Comparison of ENCODE assay signal across 8 mouse cellular contexts in the genomic region with DNA sequence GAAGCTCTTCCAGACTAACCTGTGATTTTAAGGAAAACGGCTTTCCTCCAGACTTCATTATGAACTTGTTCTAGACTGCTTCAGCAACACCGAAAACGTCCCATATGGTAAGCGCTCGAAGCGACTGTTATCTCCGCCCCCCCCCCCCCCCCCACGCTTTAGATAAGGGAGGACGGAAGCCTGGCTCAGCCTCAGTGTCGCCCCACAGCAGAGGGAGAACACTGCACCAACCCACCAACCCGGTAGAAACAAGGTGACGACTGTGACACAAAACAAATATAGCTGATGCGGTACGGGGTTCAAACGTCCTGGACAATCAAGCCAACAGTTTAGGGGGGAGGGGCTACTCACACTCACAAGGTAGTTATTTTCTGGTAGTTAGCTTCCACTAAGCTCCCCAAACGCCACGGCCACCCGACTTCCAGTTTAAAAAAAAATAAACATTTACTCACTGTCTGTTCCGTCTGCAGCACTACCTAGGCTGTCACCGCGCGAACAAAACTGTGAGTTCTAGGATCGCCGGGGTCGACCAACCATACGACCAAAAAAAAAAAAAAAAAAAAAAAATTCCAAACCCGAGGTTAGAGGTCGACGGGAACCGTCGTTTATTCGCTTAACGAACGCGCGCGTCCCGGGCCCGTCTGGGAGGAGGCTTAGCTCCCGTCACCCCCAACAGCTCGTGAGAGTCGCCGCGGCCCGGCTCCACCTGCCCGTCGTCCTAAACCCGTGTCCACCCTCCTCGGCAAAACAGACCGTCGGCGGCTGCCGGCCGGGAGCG. TPM values are rescaled to one million over a fixed set of nuclear protein-coding genes. Genes with fewer than 3 reads are reported as not detected.
DNase-seq lines count a peak whose midpoint lies in the region; ATAC-seq lines count a peak whose summit lies in the region.

No protein-coding gene starts in this region.

- H3K36me3 ChIP-seq in hindbrain, embryonic 11.5 days (ENCODE audit: control insufficient read depth, insufficient read depth, low read length): no peaks in the 10 kb centered on the region

- peak; percentile 9 for DNase-seq in gastrocnemius, adult 18-20 months (ENCODE audit: low spot score)
- no peak for DNase-seq in gastrocnemius, adult 8-10 months (ENCODE audit: low spot score in 2 of 2)
- DNase-seq in brain, adult 2 months (ENCODE audit: low read depth, low spot score): peak; percentile 20
- peak; percentile 64 for DNase-seq in hindbrain, embryonic 11.5 days (ENCODE audit: low spot score)
- peak; percentile 26 for DNase-seq in left cerebral cortex, postnatal 4 days
- peak; percentile 44 for DNase-seq in mesoderm, embryonic 11.5 days (ENCODE audit: low read depth, low spot score)
- DNase-seq in spleen, postnatal 10 days (ENCODE audit: low spot score in 2 of 2): peak; percentile 53 to 61

- H3K4me2 ChIP-seq in hindbrain, embryonic 11.5 days (replicated peaks; ENCODE audit: low read depth, low read length): peak overlapping the region; percentile 56

- peak overlapping the region; percentile 83 for H3K9ac ChIP-seq in hindbrain, embryonic 11.5 days (ENCODE audit: low read depth, low read length)

- WGBS in hindbrain, embryonic 11.5 days: under 1% methylated on average over 55 of the region's 55 CpGs

- H3K4me1 ChIP-seq in hindbrain, embryonic 11.5 days (replicated peaks; ENCODE audit: control insufficient read depth, insufficient read depth, low read length): no peaks in the 10 kb centered on the region

- peak overlapping the region; percentile 87 for H3K27ac ChIP-seq in hindbrain, embryonic 11.5 days (ENCODE audit: low read depth, low read length)

- no peaks in the 10 kb centered on the region for H3K27me3 ChIP-seq in hindbrain, embryonic 11.5 days (ENCODE audit: control insufficient read depth, insufficient read depth, low read length)

- ATAC-seq in erythroblast, adult 5-6 weeks (replicated peaks; ENCODE audit: low FRiP score, poor library complexity, severe bottlenecking): peak; percentile 59
- ATAC-seq in hindbrain, embryonic 11.5 days (ENCODE audit: low FRiP score): peak; percentile 86

- H3K4me3 ChIP-seq in hindbrain, embryonic 11.5 days (ENCODE audit: low read depth, low read length): peak overlapping the region; percentile 81

- H3K9me3 ChIP-seq in hindbrain, embryonic 11.5 days (ENCODE audit: control insufficient read depth, low read length): no peaks in the 10 kb centered on the region

- intact Hi-C loops in left cerebral cortex, postnatal 4 days (cut with DNase I): loop anchor here (10.0 kb wide), 1 partner anchor 137 kb away; no protein-coding TSS in a partner anchor

RNA-seq across cellular contexts. Expression of a gene that starts 0.6 kb away (rescaled TPM):
- total RNA-seq in gastrocnemius, adult 18-20 months (2021): 1 to 10 TPM; 3.8 to 5.6 TPM
- 1 to 10 TPM; 4.1 to 5.8 (median 4.5) TPM for total RNA-seq in gastrocnemius, adult 8-10 months (2022)
- 15.7 and 32.3 TPM in 2 replicates for total RNA-seq in erythroblast, adult 5-6 weeks (2015; ENCODE audit: low replicate concordance)
- total RNA-seq in erythroblast, adult 5-6 weeks (2017; ENCODE audit: low replicate concordance): 12.8 and 21.7 TPM in 2 replicates
- 101 and 102 TPM in 2 replicates for polyA plus RNA-seq in hindbrain, embryonic 11.5 days (2014; fragmentation: Nextera tagmentation; extraction: Ambion mirVana)
- total RNA-seq in left cerebral cortex, postnatal 4 days (2021): 10 to 100 TPM in 1 of 2 experiments, 1 to 10 TPM in 1; 10.0 to 11.0 TPM

RNA-seq across cellular contexts. Expression of a gene that starts 17.0 kb away (rescaled TPM):
- 1 to 10 TPM; 4.0 to 4.1 TPM for total RNA-seq in gastrocnemius, adult 18-20 months (2021)
- total RNA-seq in gastrocnemius, adult 8-10 months (2022): 1 to 10 TPM; 3.3 to 4.4 (median 4.3) TPM
- total RNA-seq in erythroblast, adult 5-6 weeks (2015; ENCODE audit: low replicate concordance): 3.7 and 4.6 TPM in 2 replicates
- 2.5 and 3.5 TPM in 2 replicates for total RNA-seq in erythroblast, adult 5-6 weeks (2017; ENCODE audit: low replicate concordance)
- polyA plus RNA-seq in hindbrain, embryonic 11.5 days (2014; fragmentation: Nextera tagmentation; extraction: Ambion mirVana): 56.9 and 59.9 TPM in 2 replicates
- total RNA-seq in left cerebral cortex, postnatal 4 days (2021): 10 to 100 TPM; 14.3 to 14.9 TPM

RNA-seq across cellular contexts. Expression of a gene that starts 17.1 kb away (rescaled TPM):
- total RNA-seq in gastrocnemius, adult 18-20 months (2021): 1 to 10 TPM; 7.5 to 8.1 TPM
- total RNA-seq in gastrocnemius, adult 8-10 months (2022): 1 to 10 TPM; 6.5 to 8.4 (median 7.0) TPM
- total RNA-seq in erythroblast, adult 5-6 weeks (2015; ENCODE audit: low replicate concordance): 3.1 and 4.0 TPM in 2 replicates
- total RNA-seq in erythroblast, adult 5-6 weeks (2017; ENCODE audit: low replicate concordance): 0.56 and 0.94 TPM in 2 replicates
- 25.0 and 34.4 TPM in 2 replicates for polyA plus RNA-seq in hindbrain, embryonic 11.5 days (2014; fragmentation: Nextera tagmentation; extraction: Ambion mirVana)
- 10 to 100 TPM; 51.7 to 55.0 TPM for total RNA-seq in left cerebral cortex, postnatal 4 days (2021)

RNA-seq across cellular contexts. Expression of a gene that starts 39.9 kb away (rescaled TPM):
- not detected for total RNA-seq in gastrocnemius, adult 18-20 months (2021)
- total RNA-seq in gastrocnemius, adult 8-10 months (2022): not detected
- 1.3 and 4.2 TPM in 2 replicates for total RNA-seq in erythroblast, adult 5-6 weeks (2015; ENCODE audit: low replicate concordance)
- 2.6 and 3.8 TPM in 2 replicates for total RNA-seq in erythroblast, adult 5-6 weeks (2017; ENCODE audit: low replicate concordance)
- polyA plus RNA-seq in hindbrain, embryonic 11.5 days (2014; fragmentation: Nextera tagmentation; extraction: Ambion mirVana): 0.12 and 0.20 TPM in 2 replicates
- not detected for total RNA-seq in left cerebral cortex, postnatal 4 days (2021)

RNA-seq across cellular contexts. Expression of a gene that starts 45.9 kb away (rescaled TPM):
- 10 to 100 TPM; 11.6 to 15.0 TPM for total RNA-seq in gastrocnemius, adult 18-20 months (2021)
- 10 to 100 TPM in 3 of 4 experiments, 1 to 10 TPM in 1; 9.1 to 16.4 (median 13.7) TPM for total RNA-seq in gastrocnemius, adult 8-10 months (2022)
- 1.9 and 2.7 TPM in 2 replicates for total RNA-seq in erythroblast, adult 5-6 weeks (2015; ENCODE audit: low replicate concordance)
- 2.5 and 6.0 TPM in 2 replicates for total RNA-seq in erythroblast, adult 5-6 weeks (2017; ENCODE audit: low replicate concordance)
- polyA plus RNA-seq in hindbrain, embryonic 11.5 days (2014; fragmentation: Nextera tagmentation; extraction: Ambion mirVana): 38.9 and 47.6 TPM in 2 replicates
- 10 to 100 TPM; 25.0 to 25.3 TPM for total RNA-seq in left cerebral cortex, postnatal 4 days (2021)

Comparison
In these comparisons a context has a peak if more than half of its experiments do, and no peak if none do; other contexts are left out.
1. DNase-seq: peak in gastrocnemius, adult 18-20 months (single experiment), brain, adult 2 months (single experiment), hindbrain, embryonic 11.5 days (single experiment), left cerebral cortex, postnatal 4 days (single experiment), mesoderm, embryonic 11.5 days (single experiment) and spleen, postnatal 10 days (2 of 2); none in gastrocnemius, adult 8-10 months (0 of 2).
2. RNA of a gene that starts 17.1 kb away (total RNA-seq): 51.7 to 55.0 TPM in left cerebral cortex, postnatal 4 days; 7.5 to 8.1 TPM in gastrocnemius, adult 18-20 months, 6.5 to 8.4 TPM in gastrocnemius, adult 8-10 months and 0.56 to 4.0 TPM in erythroblast, adult 5-6 weeks; every median in the first group is over 4 times any median in the second.